12 mouse cellular contexts compared by ENCODE assay signal in genomic region chr4:129917016-129917603, GRCm38 (mm10). TPM values are rescaled to one million over a fixed set of nuclear protein-coding genes. Genes with fewer than 3 reads are reported as not detected.
DNase-seq lines count a peak whose midpoint lies in the region; ATAC-seq and TF ChIP-seq lines count a peak whose summit lies in the region.
"Had no signal": no experiment of that assay in that cellular context is flagged by ENCODE, and none has a peak within 500 bp of the region (broad histone marks: within the 10 kb centered on the region; RNA-seq: fewer than 3 reads in every experiment).

No protein-coding gene starts in this region.

- H3K4me3 ChIP-seq in intestine, postnatal 0 days (ENCODE audit: low read depth, low read length), result no peak overlapping the region
- H3K4me3 ChIP-seq in intestine, embryonic 16.5 days (ENCODE audit: low read length), result no peak overlapping the region
- no peak overlapping the region for H3K4me3 ChIP-seq in heart, embryonic 12.5 days
- H3K4me3 ChIP-seq in lung, postnatal 0 days (ENCODE audit: low read depth, low read length), result no peak overlapping the region
- H3K4me3 ChIP-seq: midbrain, embryonic 12.5 days had no signal

- 41% methylated on average over 8 of the region's 8 CpGs for WGBS in intestine, postnatal 0 days
- WGBS in intestine, embryonic 16.5 days, result 50% methylated on average over 8 of the region's 8 CpGs
- 30% methylated on average over 8 of the region's 8 CpGs for WGBS in heart, embryonic 12.5 days
- 29% methylated on average over 8 of the region's 8 CpGs for WGBS in lung, postnatal 0 days

- no peaks in the 10 kb centered on the region for H3K27me3 ChIP-seq in intestine, postnatal 0 days (replicated peaks; ENCODE audit: control insufficient read depth, insufficient read depth, low read length)
- H3K27me3 ChIP-seq in intestine, embryonic 16.5 days (replicated peaks; ENCODE audit: control insufficient read depth, insufficient read depth, low read length), result no peaks in the 10 kb centered on the region
- no peaks in the 10 kb centered on the region for H3K27me3 ChIP-seq in heart, embryonic 12.5 days (replicated peaks)
- no peaks in the 10 kb centered on the region for H3K27me3 ChIP-seq in lung, postnatal 0 days (replicated peaks; ENCODE audit: insufficient read depth, low read length)
- H3K27me3 ChIP-seq: midbrain, embryonic 12.5 days had no signal

- H3K9me3 ChIP-seq in intestine, postnatal 0 days (ENCODE audit: control insufficient read depth), result no peaks in the 10 kb centered on the region
- H3K9me3 ChIP-seq in intestine, embryonic 16.5 days (ENCODE audit: control insufficient read depth, low read length), result no peaks in the 10 kb centered on the region
- no peaks in the 10 kb centered on the region for H3K9me3 ChIP-seq in heart, embryonic 12.5 days (replicated peaks)
- no peaks in the 10 kb centered on the region for H3K9me3 ChIP-seq in lung, postnatal 0 days (ENCODE audit: low read length)
- H3K9me3 ChIP-seq: midbrain, embryonic 12.5 days had no signal

- peak; percentile 53 to 57 for DNase-seq in adrenal gland, postnatal 36 days
- peak; percentile 63 for DNase-seq in lung, postnatal 0 days (ENCODE audit: low spot score)
- no peak for DNase-seq in gastrocnemius, postnatal 14 days
- no peak for DNase-seq in right cerebral cortex, postnatal 36 days (ENCODE audit: low spot score in 2 of 2)
- DNase-seq: cerebellum, postnatal 14 days; left cerebral cortex, postnatal 4 days had no signal

- no peak overlapping the region for H3K9ac ChIP-seq in intestine, postnatal 0 days (ENCODE audit: low read depth, low read length)
- H3K9ac ChIP-seq in intestine, embryonic 16.5 days (ENCODE audit: low read depth, low read length), result no peak overlapping the region
- no peak overlapping the region for H3K9ac ChIP-seq in heart, embryonic 12.5 days
- no peak overlapping the region for H3K9ac ChIP-seq in lung, postnatal 0 days (replicated peaks; ENCODE audit: low read depth)
- H3K9ac ChIP-seq: midbrain, embryonic 12.5 days had no signal

- no peak for TF ChIP-seq EP300 in lung, postnatal 0 days (IDR thresholded peaks at IDR 0.05)

- TF ChIP-seq CTCF in intestine, postnatal 0 days (IDR thresholded peaks at IDR 0.05; ENCODE audit: low read depth), result no peak
- no peak for TF ChIP-seq CTCF in lung, postnatal 0 days (IDR thresholded peaks at IDR 0.05)

- H3K4me1 ChIP-seq in intestine, postnatal 0 days (replicated peaks; ENCODE audit: control insufficient read depth, insufficient read depth, low read length), result no peaks in the 10 kb centered on the region
- peaks cover 19% of the 10 kb centered on the region for H3K4me1 ChIP-seq in intestine, embryonic 16.5 days (ENCODE audit: control insufficient read depth, insufficient read depth, low read length)
- H3K4me1 ChIP-seq in heart, embryonic 12.5 days (replicated peaks), result peaks cover 53% of the 10 kb centered on the region
- H3K4me1 ChIP-seq in lung, postnatal 0 days (ENCODE audit: insufficient read depth, low read depth, low read length), result peaks cover 6% of the 10 kb centered on the region

- no peak overlapping the region for H3K27ac ChIP-seq in intestine, postnatal 0 days (ENCODE audit: low read depth, low read length)
- no peak overlapping the region for H3K27ac ChIP-seq in intestine, embryonic 16.5 days (ENCODE audit: low read length)
- peak overlapping the region; percentile 22 for H3K27ac ChIP-seq in heart, embryonic 12.5 days (ENCODE audit: poor library complexity, severe bottlenecking)
- no peak overlapping the region; the same call in 1 of the 2 replicates for H3K27ac ChIP-seq in lung, postnatal 0 days (ENCODE audit: low read length)
- H3K27ac ChIP-seq: midbrain, embryonic 12.5 days had no signal

- no peak for ATAC-seq in intestine, postnatal 0 days
- ATAC-seq in intestine, embryonic 16.5 days, result no peak
- ATAC-seq in heart, embryonic 12.5 days (ENCODE audit: insufficient number of reproducible peaks, low FRiP score), result no peak
- ATAC-seq in lung, postnatal 0 days, result no peak
- no peak for ATAC-seq in cerebellum, adult (ENCODE audit: insufficient number of reproducible peaks, low FRiP score, low TSS enrichment)

- no peaks in the 10 kb centered on the region for H3K36me3 ChIP-seq in intestine, postnatal 0 days (ENCODE audit: control insufficient read depth, insufficient read depth)
- H3K36me3 ChIP-seq in intestine, embryonic 16.5 days (ENCODE audit: control insufficient read depth, insufficient read depth, low read length), result no peaks in the 10 kb centered on the region
- H3K36me3 ChIP-seq in heart, embryonic 12.5 days, result no peaks in the 10 kb centered on the region
- no peaks in the 10 kb centered on the region for H3K36me3 ChIP-seq in lung, postnatal 0 days (ENCODE audit: insufficient read depth, low read length)
- H3K36me3 ChIP-seq: midbrain, embryonic 12.5 days had no signal

- intact Hi-C loops in gastrocnemius, postnatal 14 days (cut with DNase I; ENCODE audit: low total_unique reads), result no loop called here

- H3K4me2 ChIP-seq in intestine, postnatal 0 days (replicated peaks; ENCODE audit: low read depth), result peak overlapping the region; percentile 30; the same call in 1 of the 2 replicates
- no peak overlapping the region; the same call in 1 of the 2 replicates for H3K4me2 ChIP-seq in intestine, embryonic 16.5 days (ENCODE audit: low read depth, low read length)
- H3K4me2 ChIP-seq in heart, embryonic 12.5 days, result peak overlapping the region; percentile 34; the same call in 1 of the 2 replicates
- 0 out of 2 replicates have a peak overlapping the region, but pooled peaks have one; percentile 3 for H3K4me2 ChIP-seq in lung, postnatal 0 days (replicated peaks; ENCODE audit: low read depth, low read length)
- H3K4me2 ChIP-seq: midbrain, embryonic 12.5 days had no signal

RNA-seq across cellular contexts. Expression of gene Spocd1, which starts 11.9 kb away (rescaled TPM):
- polyA plus RNA-seq in intestine, postnatal 0 days (2015; fragmentation: Nextera tagmentation; extraction: Ambion mirVana), result not detected in 2 replicates
- 0.04 TPM in 1 of 2 replicates, not detected in the other for polyA plus RNA-seq in intestine, embryonic 16.5 days (2015; fragmentation: Nextera tagmentation; extraction: Ambion mirVana)
- 1 to 10 TPM in 1 of 2 experiments, under 1 TPM in 1; 0.86 to 1.3 TPM for total RNA-seq in adrenal gland, postnatal 36 days (2021)
- polyA plus RNA-seq in heart, embryonic 12.5 days (2016; fragmentation: Nextera tagmentation; extraction: Ambion mirVana), result 0.33 and 0.36 TPM in 2 replicates
- polyA plus RNA-seq in lung, postnatal 0 days (2015; fragmentation: Nextera tagmentation; extraction: Ambion mirVana), result not detected in 2 replicates
- not detected for total RNA-seq in gastrocnemius, postnatal 14 days (2021)
- polyA plus RNA-seq: midbrain, embryonic 12.5 days; stomach, embryonic 16.5 days had no signal

Comparison
In these comparisons a context has a peak if more than half of its experiments do, and no peak if none do; other contexts are left out.
1. DNase-seq: peak in adrenal gland, postnatal 36 days (2 of 2) and lung, postnatal 0 days (single experiment); none in gastrocnemius, postnatal 14 days (single experiment) and right cerebral cortex, postnatal 36 days (0 of 2).